Mouse (Mus musculus) embryonic facial prominence, embryonic 14.5 days (tissue): ENCODE data around the gene Ube2e3. TPM values are rescaled to one million over a fixed set of nuclear protein-coding genes. Genes with fewer than 3 reads are reported as not detected.

ENCODE experiments used
- ATAC-seq: fragments of 200-750 bp; cut with Nextera tagmentation; 2 replicates; pipeline ENCODE4 v1.8.0; 2017; ENCODE audit warnings: low read depth, moderate number of reproducible peaks, moderate TSS enrichment
- DNase-seq: peaks from one replicate; pipeline ENCODE4 v3.0.0-alpha.2; 2015; ENCODE audit warnings: low spot score
- H3K27ac ChIP-seq: fragments of 300-500 bp; sonication (generic); replicated peaks from 2 replicates; pipeline ENCODE4 v1.5.1; 2014; ENCODE audit warnings: low read depth, mild to moderate bottlenecking, low read length, moderate library complexity
- H3K27me3 ChIP-seq: fragments of 300-500 bp; sonication (generic); replicated peaks from 2 replicates; pipeline ENCODE4 v1.6.1; 2014; ENCODE audit warnings: low read length; ENCODE audit not compliant: control insufficient read depth, insufficient read depth
- H3K36me3 ChIP-seq: fragments of 300-500 bp; sonication (generic); 2 replicates; pipeline ENCODE4 v1.6.1; 2014; ENCODE audit warnings: low read length, mixed read lengths; ENCODE audit not compliant: control insufficient read depth, insufficient read depth
- H3K4me1 ChIP-seq: fragments of 300-500 bp; sonication (generic); 2 replicates; pipeline ENCODE4 v1.6.1; 2014; ENCODE audit warnings: antibody characterized with exemption, low read length; ENCODE audit not compliant: control insufficient read depth, insufficient read depth
- H3K4me2 ChIP-seq: fragments of 300-500 bp; sonication (generic); 2 replicates; pipeline ENCODE4 v1.6.1; 2014; ENCODE audit warnings: low read depth, mild to moderate bottlenecking, low read length, moderate library complexity, mixed read lengths
- H3K4me3 ChIP-seq: fragments of 300-500 bp; sonication (generic); 2 replicates; pipeline ENCODE4 v1.5.1; 2014; ENCODE audit warnings: low read depth, mild to moderate bottlenecking, low read length
- H3K9ac ChIP-seq: fragments of 300-500 bp; sonication (generic); 2 replicates; pipeline ENCODE4 v1.6.1; 2014; ENCODE audit warnings: low read depth, mild to moderate bottlenecking, low read length, moderate library complexity, mixed read lengths
- H3K9me3 ChIP-seq: fragments of 300-500 bp; sonication (generic); 2 replicates; pipeline ENCODE4 v1.6.1; 2016; ENCODE audit warnings: low read length; ENCODE audit not compliant: control insufficient read depth
- WGBS: fragments of 180-500 bp; shearing (Covaris S2); extraction: QIAGEN DNeasy Blood & Tissue Kit; methylation state at CpG from one replicate; pipeline ENCODE4 v1.1.7; 2014; 5-methylcytosine and 5-hydroxymethylcytosine counted together
- polyA plus RNA-seq: library from polyadenylated mRNA; unstranded; fragments of >200 nt; fragmentation: Nextera tagmentation; extraction: Ambion mirVana; gene quantifications from 2 replicates; pipeline ENCODE4 v1.2.1, GENCODE M21; 2014

Ube2e3 gene
- polyA plus RNA-seq, 1 experiment from 2014 or later = 120 TPM

- Histone ChIP-seq H3K36me3 (peaks cover 6% of the 10 kb centered on the region; the same call in 1 of the 2 replicates), H3K4me2 (peak overlapping the region; percentile 72), H3K4me3 (peak overlapping the region; percentile 81), H3K27ac (peak overlapping the region; percentile 10; the same call in 1 of the 2 replicates), H3K9me3 (no peaks in the 10 kb centered on the region), H3K9ac (peak overlapping the region; percentile 52), H3K4me1 (peaks cover 37% of the 10 kb centered on the region), H3K27me3 (no peaks in the 10 kb centered on the region)
- 20% methylated on average over 8 of the region's 8 CpGs for WGBS
- peak; percentile 79 for DNase-seq
- no peak for ATAC-seq
Observed at GRCm38 (mm10) chr2:78871971-78872860, 4.3 kb downstream of the Ube2e3 start.

- H3K9ac ChIP-seq = no peak overlapping the region; the same call in 1 of the 2 replicates
- DNase-seq = no peak
- H3K36me3 ChIP-seq = peaks cover 6% of the 10 kb centered on the region; the same call in 1 of the 2 replicates
- H3K27ac ChIP-seq = no peak overlapping the region
- H3K9me3 ChIP-seq = no peaks in the 10 kb centered on the region
- H3K4me1 ChIP-seq = peaks cover 37% of the 10 kb centered on the region
- no peak for ATAC-seq
- peak overlapping the region; percentile 13; the same call in 1 of the 2 replicates for H3K4me3 ChIP-seq
- peak overlapping the region; percentile 40 for H3K4me2 ChIP-seq
- no peaks in the 10 kb centered on the region for H3K27me3 ChIP-seq
- WGBS = 34% methylated on average over 2 of the region's 2 CpGs
Observed at GRCm38 (mm10) chr2:78873946-78874345, 6.0 kb downstream of the Ube2e3 start.

- H3K4me3 ChIP-seq = no peak overlapping the region
- no peak for DNase-seq
- no peak overlapping the region for H3K27ac ChIP-seq
- peaks cover 2% of the 10 kb centered on the region; the same call in 1 of the 2 replicates for H3K36me3 ChIP-seq
- H3K9ac ChIP-seq = no peak overlapping the region
- H3K4me1 ChIP-seq = peaks cover 30% of the 10 kb centered on the region
- H3K9me3 ChIP-seq = no peaks in the 10 kb centered on the region
- H3K4me2 ChIP-seq = no peak overlapping the region
- H3K27me3 ChIP-seq = no peaks in the 10 kb centered on the region
- no peak for ATAC-seq
Observed at GRCm38 (mm10) chr2:78876002-78876401, 8.1 kb downstream of the Ube2e3 start.

- Histone ChIP-seq H3K4me3 (no peak overlapping the region), H3K9ac (no peak overlapping the region), H3K9me3 (no peaks in the 10 kb centered on the region), H3K4me2 (no peak overlapping the region), H3K36me3 (no peaks in the 10 kb centered on the region), H3K27ac (no peak overlapping the region), H3K4me1 (no peaks in the 10 kb centered on the region), H3K27me3 (no peaks in the 10 kb centered on the region)
- ATAC-seq = no peak
- DNase-seq = no peak
- WGBS = 63% methylated on average over 1 of the region's 1 CpGs
Observed at GRCm38 (mm10) chr2:78882068-78882467, 14.1 kb downstream of the Ube2e3 start.

- DNase-seq (no peak), ATAC-seq (no peak)
- 96% methylated on average over 3 of the region's 3 CpGs for WGBS
Observed at GRCm38 (mm10) chr2:78882743-78883433, 15.0 kb downstream of the Ube2e3 start.

GRCm38 (mm10) chr2:78886446-78886845 is 18.5 kb downstream of the Ube2e3 start:
- DNase-seq (no peak), ATAC-seq (no peak)
- no peaks in the 10 kb centered on the region for H3K27me3 ChIP-seq
- no peaks in the 10 kb centered on the region for H3K4me1 ChIP-seq
- no peak overlapping the region for H3K4me3 ChIP-seq
- no peak overlapping the region for H3K9ac ChIP-seq
- no peaks in the 10 kb centered on the region for H3K36me3 ChIP-seq
- H3K4me2 ChIP-seq = no peak overlapping the region
- H3K9me3 ChIP-seq = no peaks in the 10 kb centered on the region
- WGBS = 77% methylated on average over 2 of the region's 2 CpGs
- H3K27ac ChIP-seq = no peak overlapping the region

More at GRCm38 (mm10) chr2:78882743-78883433, 15.0 kb downstream of the Ube2e3 start:
- Histone ChIP-seq H3K9me3 (no peaks in the 10 kb centered on the region), H3K36me3 (no peaks in the 10 kb centered on the region), H3K4me2 (no peak overlapping the region), H3K4me3 (no peak overlapping the region), H3K27ac (no peak overlapping the region), H3K9ac (no peak overlapping the region), H3K27me3 (no peaks in the 10 kb centered on the region), H3K4me1 (no peaks in the 10 kb centered on the region)

GRCm38 (mm10) chr2:78888190-78888589 is 20.3 kb downstream of the Ube2e3 start:
- no peaks in the 10 kb centered on the region for H3K36me3 ChIP-seq
- no peaks in the 10 kb centered on the region for H3K27me3 ChIP-seq
- 38% methylated on average over 3 of the region's 3 CpGs for WGBS
- no peak overlapping the region for H3K27ac ChIP-seq
- H3K9ac ChIP-seq = no peak overlapping the region
- H3K4me3 ChIP-seq = no peak overlapping the region
- no peak for ATAC-seq
- DNase-seq = no peak
- no peaks in the 10 kb centered on the region for H3K4me1 ChIP-seq
- H3K9me3 ChIP-seq = no peaks in the 10 kb centered on the region
- H3K4me2 ChIP-seq = no peak overlapping the region

GRCm38 (mm10) chr2:78895216-78895615 is 27.3 kb downstream of the Ube2e3 start:
- Histone ChIP-seq H3K4me2 (no peak overlapping the region), H3K9ac (no peak overlapping the region), H3K36me3 (no peaks in the 10 kb centered on the region), H3K27me3 (no peaks in the 10 kb centered on the region), H3K4me3 (no peak overlapping the region), H3K27ac (no peak overlapping the region), H3K4me1 (no peaks in the 10 kb centered on the region; the same call in 1 of the 2 replicates), H3K9me3 (no peaks in the 10 kb centered on the region)
- 86% methylated on average over 2 of the region's 2 CpGs for WGBS
- no peak for ATAC-seq
- DNase-seq = no peak
